Mouse (Mus musculus) retina, embryonic 14.5 days (tissue): ENCODE data around the gene 2510009E07Rik.

Source experiments
- DNase-seq: peaks from one replicate; pipeline ENCODE4 v3.0.0-alpha.2; 2015; ENCODE audit warnings: low spot score

2510009E07Rik gene

DNA sequence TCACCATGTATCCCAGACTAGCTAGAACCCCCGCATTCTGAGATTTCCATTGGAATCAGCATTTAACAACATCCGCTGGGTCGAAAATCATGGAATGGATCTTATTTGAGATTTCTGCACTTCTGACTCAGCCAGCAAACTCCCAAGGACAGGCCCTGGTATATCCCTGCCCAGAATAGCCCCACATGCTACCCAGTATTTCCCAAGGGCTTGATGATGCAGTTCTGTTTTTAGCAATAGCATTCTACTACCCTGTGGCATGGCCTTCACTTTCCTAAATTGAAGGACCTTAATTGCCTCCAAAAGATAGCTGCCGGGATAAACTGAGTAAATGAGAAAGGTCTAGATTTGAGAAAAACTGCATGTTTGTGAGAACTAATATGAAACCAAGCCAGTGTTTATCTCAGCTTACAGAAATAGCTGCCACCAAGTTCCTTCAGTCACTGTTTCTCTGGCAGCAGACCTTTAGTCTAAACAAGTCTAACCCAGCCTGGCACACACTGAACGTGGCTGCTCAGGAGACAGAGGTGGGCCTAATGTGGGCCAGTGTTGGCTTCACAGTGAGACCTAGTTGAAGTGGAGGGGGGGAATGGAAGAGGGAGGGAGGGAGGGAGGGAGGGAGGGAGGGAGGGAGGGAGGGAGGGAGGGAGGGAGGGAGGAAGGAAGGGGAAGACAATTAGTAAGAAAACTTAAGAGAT is 58.2 kb downstream of the 2510009E07Rik start:
- no peak for DNase-seq

DNA sequence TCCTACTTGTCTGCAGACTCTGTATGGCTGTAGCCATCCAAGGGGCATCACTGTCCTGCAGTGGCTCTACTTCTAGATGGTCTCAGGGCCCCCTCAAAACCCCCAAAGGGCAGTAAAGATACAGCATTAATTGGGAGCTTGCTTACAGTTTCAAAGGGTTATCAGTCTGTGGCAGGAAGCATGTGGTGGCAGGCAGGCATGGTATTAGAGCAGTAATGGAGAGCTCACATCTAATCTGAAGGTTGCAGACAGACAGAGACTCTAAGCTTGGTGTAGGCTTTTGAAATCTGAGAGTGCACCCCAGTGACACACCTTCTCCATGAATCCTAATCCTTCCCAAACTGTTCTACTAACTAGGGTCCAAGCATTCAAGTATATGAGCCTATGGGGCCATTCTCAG is 60.0 kb downstream of the 2510009E07Rik start:
- no peak for DNase-seq

DNA sequence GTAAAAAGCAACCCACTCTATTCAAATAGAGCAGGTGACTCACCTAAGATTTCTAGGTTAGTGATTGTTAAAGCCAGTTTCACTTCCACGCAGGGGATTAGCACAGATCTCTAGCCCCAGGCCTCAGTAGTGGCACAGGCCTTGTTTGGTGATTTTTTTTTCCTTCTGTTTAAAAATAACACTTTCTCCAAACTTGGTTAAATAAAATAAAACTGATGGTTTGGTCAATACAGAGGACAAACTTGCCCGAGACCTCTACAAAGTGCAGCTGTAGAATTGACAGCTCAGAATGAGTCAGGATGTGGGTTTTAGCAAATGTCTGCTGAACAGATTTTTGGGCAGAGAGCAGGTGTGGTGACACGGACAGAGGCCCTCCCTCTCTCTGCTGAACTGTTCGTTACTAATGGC is 62.6 kb downstream of the 2510009E07Rik start:
- DNase-seq: no peak

DNA sequence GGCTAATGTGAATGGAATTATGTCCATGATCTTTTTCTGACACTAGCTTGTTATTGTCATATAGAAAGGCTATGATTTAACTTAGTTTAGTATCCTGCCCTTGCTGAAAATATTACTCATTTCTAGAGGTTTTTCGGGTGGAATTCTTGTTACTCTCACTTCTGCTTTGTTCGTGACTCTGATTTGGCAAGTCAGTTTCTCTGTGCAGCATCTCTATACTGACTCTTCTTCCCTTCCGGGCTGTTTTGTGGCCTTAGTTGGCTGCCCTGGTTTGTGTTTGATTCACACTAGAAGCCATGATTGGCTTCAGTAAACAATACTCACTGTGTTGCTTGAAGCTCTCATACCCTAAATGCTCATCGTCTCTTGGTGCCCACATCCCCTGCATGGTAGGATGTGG is 63.9 kb downstream of the 2510009E07Rik start:
- DNase-seq: no peak

DNA sequence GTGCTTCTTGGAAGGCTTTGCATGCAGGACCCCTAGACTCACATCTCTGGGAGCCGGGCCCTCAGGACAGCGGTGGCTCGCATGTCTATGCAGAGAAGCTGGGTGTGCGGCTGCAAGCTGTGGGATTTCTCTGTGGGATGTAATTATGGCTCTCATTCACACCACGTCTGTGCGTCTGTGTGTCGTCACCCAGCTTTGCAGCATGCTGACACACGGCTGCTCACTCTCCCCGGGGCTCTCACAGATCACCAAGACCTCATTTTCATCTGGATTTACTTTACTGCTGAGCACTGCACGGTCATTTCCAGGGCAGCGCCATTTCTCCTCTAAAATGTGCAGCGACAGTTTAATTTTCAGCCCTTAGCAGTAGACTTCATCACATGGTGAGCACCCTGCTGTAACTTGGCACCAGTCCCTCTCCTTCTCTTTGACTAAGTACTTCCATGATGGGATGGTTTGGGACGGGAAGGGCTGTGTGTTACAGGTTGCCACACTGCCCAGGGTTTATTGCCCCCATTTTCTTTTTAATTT is 66.3 kb downstream of the 2510009E07Rik start:
- no peak for DNase-seq

DNA sequence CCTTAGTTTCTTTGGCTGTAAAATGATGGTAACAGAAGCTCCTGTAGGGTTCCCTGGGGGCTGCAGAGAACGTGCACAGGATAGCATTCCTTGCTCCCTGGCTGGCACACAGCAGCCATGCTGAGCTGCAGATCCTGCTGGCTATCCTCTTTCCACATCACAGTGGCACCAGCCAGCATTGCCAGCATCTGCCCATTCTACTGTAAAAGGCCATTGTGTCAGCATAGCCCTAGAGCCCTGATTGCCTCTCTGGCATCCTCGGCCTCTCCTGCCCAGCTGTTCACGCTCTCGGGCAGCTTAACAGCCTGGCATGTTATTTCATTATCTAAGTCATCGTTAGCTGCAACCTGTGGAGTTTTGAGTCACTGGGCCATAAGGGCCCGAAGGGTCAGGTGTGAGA is 67.2 kb downstream of the 2510009E07Rik start:
- DNase-seq: peak; percentile 28

DNA sequence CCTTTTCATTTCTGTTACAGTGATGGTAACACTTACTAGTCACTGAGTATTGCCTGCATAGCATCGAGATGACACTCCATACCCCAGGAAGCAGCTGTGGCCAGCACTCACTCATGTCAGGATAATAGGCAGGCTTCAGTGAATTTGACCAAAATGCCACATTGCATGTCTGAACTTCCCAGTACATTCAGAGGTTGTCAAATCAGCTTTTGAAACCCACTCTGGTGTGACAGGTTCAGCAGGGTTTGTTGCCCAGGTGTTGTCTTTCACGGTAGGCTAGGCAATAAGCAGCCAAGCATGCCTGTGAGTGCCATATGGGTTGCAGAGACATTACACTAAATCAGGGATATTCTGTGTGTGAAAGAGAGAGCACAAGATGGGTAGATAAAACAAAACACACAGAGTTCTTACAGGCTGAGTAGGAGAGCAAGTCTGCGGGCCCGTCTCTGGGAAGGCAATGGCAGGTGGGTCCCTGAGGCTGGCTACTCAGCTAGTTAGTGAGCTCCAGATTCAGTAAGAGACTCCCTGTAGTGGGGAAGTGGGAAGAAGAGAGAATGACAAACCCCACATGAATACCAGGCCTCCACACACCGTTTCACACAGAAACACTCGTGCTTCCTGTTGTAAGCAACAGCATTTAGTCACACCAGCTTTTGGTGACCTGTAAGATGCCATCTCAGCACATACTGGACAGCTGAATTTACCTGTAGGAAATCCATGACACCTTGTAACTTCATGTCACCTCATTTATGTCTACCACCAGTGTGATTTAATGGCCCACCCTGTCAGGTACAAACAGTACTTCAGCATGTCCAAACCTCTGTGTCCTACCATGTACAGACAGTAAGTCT is 68.5 kb downstream of the 2510009E07Rik start:
- peak; percentile 66 for DNase-seq

- no peak for DNase-seq
Observed at GRCm38 (mm10) chr16:21620630-21621029, 73.8 kb downstream of the 2510009E07Rik start.

DNA sequence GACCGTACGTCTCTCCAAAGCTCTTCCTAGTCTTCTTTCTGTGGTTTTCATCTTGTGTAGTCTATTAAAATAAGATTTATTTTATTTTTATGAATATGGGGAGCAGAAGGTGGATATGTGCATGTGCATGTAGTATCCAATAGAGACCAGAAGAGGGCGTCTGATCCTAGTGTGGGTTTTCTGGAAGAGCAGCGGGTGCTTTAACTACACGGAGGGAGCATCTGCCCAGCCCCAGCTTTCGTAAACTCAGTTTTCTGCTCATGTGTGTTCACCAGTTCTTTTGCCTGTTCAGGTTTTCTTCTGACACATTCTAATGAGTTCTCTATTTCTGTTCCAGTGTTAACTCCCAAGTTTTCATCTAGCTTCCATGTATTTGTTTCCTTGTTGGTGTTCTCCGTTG is 78.7 kb downstream of the 2510009E07Rik start:
- peak; percentile 70 for DNase-seq

DNA sequence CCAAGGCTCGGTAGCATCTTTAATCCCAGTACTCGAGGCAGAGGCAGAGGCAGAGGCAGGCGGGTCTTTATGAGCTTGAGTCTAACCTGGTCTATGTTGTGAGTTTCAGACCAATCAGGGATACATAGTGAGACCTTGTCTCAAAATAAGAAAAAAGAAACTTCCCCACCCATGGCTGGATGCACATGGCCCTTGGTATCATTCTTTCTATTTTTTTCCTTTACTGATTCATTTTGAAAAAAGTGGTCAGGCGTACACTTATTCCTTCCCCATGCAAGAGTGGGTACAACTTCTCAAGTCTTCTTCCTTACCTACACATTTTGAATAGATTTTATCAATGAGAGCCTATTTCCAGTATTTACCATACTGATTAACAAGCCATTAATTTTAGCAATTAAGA is 84.0 kb downstream of the 2510009E07Rik start:
- DNase-seq: no peak

GRCm38 (mm10) chr16:21608176-21608865 is 86.1 kb downstream of the 2510009E07Rik start:
- DNase-seq: no peak

DNA sequence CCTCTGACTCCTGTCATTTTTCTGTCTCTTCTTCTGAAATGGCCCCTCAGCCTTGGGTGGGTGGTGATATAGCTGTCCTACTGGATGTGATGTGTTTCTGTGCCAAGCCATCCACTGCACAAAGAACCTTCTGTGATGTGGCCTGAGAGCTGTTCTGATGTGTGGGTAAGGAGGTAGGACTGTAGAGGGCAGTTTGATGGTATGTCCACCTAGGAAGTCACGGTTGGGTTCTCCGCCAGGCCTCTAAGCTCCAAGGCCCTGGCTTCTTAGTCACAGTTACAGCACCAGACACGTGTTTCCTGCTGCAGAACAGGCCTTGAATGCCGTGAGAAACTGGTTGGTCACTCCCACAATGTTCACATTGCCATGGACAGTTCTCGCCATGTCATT is 86.8 kb downstream of the 2510009E07Rik start:
- no peak for DNase-seq

DNA sequence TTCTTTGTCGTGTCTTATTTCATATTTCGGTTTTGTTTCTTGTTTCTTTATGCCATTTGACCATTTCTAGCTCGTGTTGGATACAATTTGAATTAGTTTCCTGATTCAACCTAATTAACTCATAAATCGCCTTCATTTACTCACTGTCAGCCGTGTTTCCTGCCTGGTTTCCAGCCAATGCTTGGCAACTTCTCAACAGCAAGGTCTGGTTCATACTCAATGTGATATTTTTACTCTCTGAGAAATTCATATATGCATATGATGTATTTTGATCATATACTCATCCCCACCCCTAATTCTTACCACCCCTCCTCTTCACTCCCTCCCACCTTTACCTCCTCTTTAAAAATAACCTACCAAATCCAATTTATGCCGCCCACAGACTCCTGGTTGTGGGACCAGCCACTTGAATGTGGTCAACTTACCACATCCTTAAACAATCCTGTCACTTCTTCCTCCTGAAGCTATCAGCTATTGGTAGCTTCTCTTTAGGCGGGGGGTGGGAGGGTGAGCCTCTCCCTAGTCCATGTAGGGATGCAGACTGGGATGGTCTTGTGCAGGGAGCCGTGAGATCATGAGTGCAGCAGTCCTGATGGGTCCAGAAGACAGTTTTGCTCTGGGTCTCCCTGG is 87.3 kb downstream of the 2510009E07Rik start:
- DNase-seq: no peak

- DNase-seq: no peak
Observed at GRCm38 (mm10) chr16:21606249-21607020, 88.0 kb downstream of the 2510009E07Rik start.

- no peak for DNase-seq
Observed at GRCm38 (mm10) chr16:21604354-21604753, 90.1 kb downstream of the 2510009E07Rik start.
